Comparison of ENCODE assay signal across 30 mouse cellular contexts in the genomic region with DNA sequence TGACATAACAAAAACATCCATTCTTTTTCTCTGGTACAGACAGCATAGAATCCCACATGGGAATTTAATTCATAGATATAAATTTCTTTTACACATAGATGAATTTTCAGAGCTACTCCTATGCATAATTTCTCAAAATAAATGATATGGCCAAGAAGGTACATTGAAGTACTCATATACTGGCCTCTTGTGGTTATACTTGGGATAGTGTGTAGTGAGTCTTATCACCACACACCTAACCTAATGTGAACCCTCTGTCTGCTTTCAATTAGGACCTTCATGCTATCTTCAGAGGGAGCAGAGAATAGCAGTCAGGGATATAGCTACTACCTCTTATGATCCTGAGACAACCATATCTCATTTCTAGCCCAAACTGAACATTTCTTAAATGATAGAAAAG. TPM values are rescaled to one million over a fixed set of nuclear protein-coding genes. Genes with fewer than 3 reads are reported as not detected.
A peak's percentile ranks its signal among the peaks of the same experiment; 100 is the strongest.
DNase-seq lines count a peak whose midpoint lies in the region; ATAC-seq and TF ChIP-seq lines count a peak whose summit lies in the region.
"Had no signal": no experiment of that assay in that cellular context is flagged by ENCODE, and none has a peak within 500 bp of the region (broad histone marks: within the 10 kb centered on the region; RNA-seq: fewer than 3 reads in every experiment).

No protein-coding gene starts in this region.

- H3K27me3 ChIP-seq in kidney, postnatal 0 days (ENCODE audit: insufficient read depth, low read length): no peaks in the 10 kb centered on the region
- H3K27me3 ChIP-seq: embryonic facial prominence, embryonic 12.5 days; forebrain, embryonic 15.5 days; heart, embryonic 13.5 days; hindbrain, embryonic 15.5 days; intestine, embryonic 15.5 days; limb, embryonic 15.5 days had no signal

- H3K4me3 ChIP-seq in kidney, postnatal 0 days (replicated peaks; ENCODE audit: low read depth, low read length): no peak overlapping the region
- H3K4me3 ChIP-seq: embryonic facial prominence, embryonic 12.5 days; forebrain, embryonic 15.5 days; gastrocnemius, adult 2 months; heart, embryonic 13.5 days; hindbrain, embryonic 10.5 days; hindbrain, embryonic 15.5 days; intestine, embryonic 15.5 days; limb, embryonic 10.5 days; limb, embryonic 15.5 days had no signal

- ATAC-seq in kidney, postnatal 0 days (replicated peaks; ENCODE audit: low FRiP score, low read depth): no peak
- ATAC-seq: forebrain, embryonic 15.5 days; intestine, embryonic 15.5 days had no signal

- peak; percentile 1 for DNase-seq in embryo, embryonic 10.5 days (ENCODE audit: low spot score)
- no peak for DNase-seq in embryo, embryonic 11 days
- peak; percentile 0 for DNase-seq in kidney, postnatal 0 days (ENCODE audit: low spot score)
- DNase-seq in kidney, postnatal 10 days: no peak
- peak; percentile 2 for DNase-seq in retina, embryonic 14.5 days (ENCODE audit: low spot score)
- DNase-seq in retina, postnatal 1 day: no peak
- no peak for DNase-seq in yolk sac, embryonic 10.5 days (ENCODE audit: low spot score)
- no peak for DNase-seq in ovary, postnatal 14 days (ENCODE audit: low spot score)
- DNase-seq: adrenal gland, postnatal 14 days; cerebellum, adult 2 months; cerebellum, postnatal 25 days; gastrocnemius, adult 2 months; heart, postnatal 10 days; kidney, adult 9 months; kidney, postnatal 25 days; lung, embryonic 14.5 days; lung, postnatal 14 days; thymus, postnatal 4 days had no signal

- no peak overlapping the region for H3K27ac ChIP-seq in kidney, postnatal 0 days
- H3K27ac ChIP-seq: embryonic facial prominence, embryonic 12.5 days; forebrain, embryonic 15.5 days; gastrocnemius, adult 2 months; heart, embryonic 13.5 days; hindbrain, embryonic 10.5 days; hindbrain, embryonic 15.5 days; intestine, embryonic 15.5 days; limb, embryonic 10.5 days; limb, embryonic 15.5 days; liver, embryonic 14.5 days had no signal

- H3K9me3 ChIP-seq in kidney, postnatal 0 days (replicated peaks; ENCODE audit: low read length): no peaks in the 10 kb centered on the region
- H3K9me3 ChIP-seq: embryonic facial prominence, embryonic 12.5 days; forebrain, embryonic 15.5 days; heart, embryonic 13.5 days; hindbrain, embryonic 10.5 days; hindbrain, embryonic 15.5 days; intestine, embryonic 15.5 days; limb, embryonic 10.5 days; limb, embryonic 15.5 days had no signal

- no peaks in the 10 kb centered on the region for H3K36me3 ChIP-seq in kidney, postnatal 0 days (ENCODE audit: insufficient read depth, low read length)
- H3K36me3 ChIP-seq: embryonic facial prominence, embryonic 12.5 days; forebrain, embryonic 15.5 days; heart, embryonic 13.5 days; hindbrain, embryonic 10.5 days; hindbrain, embryonic 15.5 days; intestine, embryonic 15.5 days; limb, embryonic 10.5 days; limb, embryonic 15.5 days had no signal

- H3K4me1 ChIP-seq in kidney, postnatal 0 days (replicated peaks; ENCODE audit: insufficient read depth, low read length): no peaks in the 10 kb centered on the region
- H3K4me1 ChIP-seq: embryonic facial prominence, embryonic 12.5 days; forebrain, embryonic 15.5 days; heart, embryonic 13.5 days; hindbrain, embryonic 10.5 days; hindbrain, embryonic 15.5 days; intestine, embryonic 15.5 days; limb, embryonic 10.5 days; limb, embryonic 15.5 days had no signal

- H3K9ac ChIP-seq in kidney, postnatal 0 days (ENCODE audit: low read depth, low read length): no peak overlapping the region
- H3K9ac ChIP-seq: embryonic facial prominence, embryonic 12.5 days; forebrain, embryonic 15.5 days; heart, embryonic 13.5 days; hindbrain, embryonic 15.5 days; intestine, embryonic 15.5 days; limb, embryonic 15.5 days; liver, embryonic 14.5 days; lung, embryonic 14.5 days had no signal

- TF ChIP-seq CTCF in kidney, postnatal 0 days (IDR thresholded peaks at IDR 0.05; ENCODE audit: low read depth): peak; percentile 18; the same call in 1 of the 2 replicates

- H3K4me2 ChIP-seq in kidney, postnatal 0 days (ENCODE audit: low read length): no peak overlapping the region
- H3K4me2 ChIP-seq: embryonic facial prominence, embryonic 12.5 days; forebrain, embryonic 15.5 days; heart, embryonic 13.5 days; hindbrain, embryonic 15.5 days; intestine, embryonic 15.5 days; limb, embryonic 15.5 days; lung, embryonic 14.5 days; midbrain, embryonic 11.5 days had no signal

RNA-seq across cellular contexts. Expression of gene Spata31d1c, which starts 27.4 kb away (rescaled TPM):
- not detected in 2 replicates for polyA plus RNA-seq in kidney, postnatal 0 days (2015; fragmentation: Nextera tagmentation; extraction: Ambion mirVana)
- polyA plus RNA-seq: cerebellum, adult 2 months; embryonic facial prominence, embryonic 12.5 days; forebrain, embryonic 15.5 days; heart, embryonic 13.5 days; hindbrain, embryonic 10.5 days; hindbrain, embryonic 15.5 days; intestine, embryonic 15.5 days; limb, embryonic 10.5 days; limb, embryonic 15.5 days; liver, embryonic 14.5 days; lung, embryonic 14.5 days; midbrain, embryonic 11.5 days; thymus, postnatal 0 days had no signal

RNA-seq across cellular contexts. Expression of gene Prss47, which starts 47.1 kb away (rescaled TPM):
- not detected in 2 replicates for polyA plus RNA-seq in kidney, postnatal 0 days (2015; fragmentation: Nextera tagmentation; extraction: Ambion mirVana)
- polyA plus RNA-seq: cerebellum, adult 2 months; embryonic facial prominence, embryonic 12.5 days; forebrain, embryonic 15.5 days; heart, embryonic 13.5 days; hindbrain, embryonic 10.5 days; hindbrain, embryonic 15.5 days; intestine, embryonic 15.5 days; limb, embryonic 10.5 days; limb, embryonic 15.5 days; liver, embryonic 14.5 days; lung, embryonic 14.5 days; midbrain, embryonic 11.5 days; neural tube, embryonic 14.5 days; thymus, postnatal 0 days had no signal

Comparison
In these comparisons a context has a peak if more than half of its experiments do, and no peak if none do; other contexts are left out.
1. DNase-seq: peak in embryo, embryonic 10.5 days (single experiment), kidney, postnatal 0 days (single experiment) and retina, embryonic 14.5 days (single experiment); none in embryo, embryonic 11 days (single experiment), kidney, postnatal 10 days (single experiment), retina, postnatal 1 day (single experiment), yolk sac, embryonic 10.5 days (single experiment) and ovary, postnatal 14 days (single experiment).